Mouse (Mus musculus) liver, postnatal 0 days (tissue): ENCODE results near the gene Fgb.

Experiments used
- CTCF ChIP-seq: sonication (generic); IDR thresholded peaks from 2 replicates; pipeline ENCODE4 v1.5.1; 2016; ENCODE audit warnings: antibody characterized with exemption, low read depth
- EP300 ChIP-seq: IDR thresholded peaks from 2 replicates; pipeline ENCODE4 v1.6.1; 2016; ENCODE audit warnings: antibody characterized with exemption, low read depth, mild to moderate bottlenecking

GRCm38 (mm10) chr3:83098546-83099034, 48.9 kb upstream of the Fgb start:
- TF ChIP-seq CTCF = no peak
- no peak for TF ChIP-seq EP300
